Mouse (Mus musculus): ENCODE measurements around the gene Tcaim.

DNA sequence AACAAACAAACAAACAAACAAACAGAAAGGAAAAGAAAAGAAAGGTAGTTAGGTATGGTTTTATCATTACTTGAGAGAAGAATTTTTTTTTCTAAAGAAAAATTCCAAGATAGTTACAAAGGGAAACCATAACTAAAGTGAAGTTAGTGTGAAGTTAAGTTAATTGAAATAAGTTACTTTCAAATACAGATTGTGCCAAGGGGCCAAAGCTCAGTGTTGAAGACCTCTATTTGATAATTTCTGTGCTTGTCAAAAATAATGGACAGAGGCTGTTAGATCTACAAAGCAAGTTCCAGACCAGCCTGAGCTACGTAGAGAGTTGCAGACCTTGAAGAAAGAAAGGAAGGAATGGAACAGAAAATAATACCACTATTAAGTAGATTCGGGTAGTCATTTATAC lies 1.8 kb downstream of the Tcaim start:
- no peak for TF ChIP-seq POLR2A (IDR thresholded peaks at IDR 0.05; ENCODE audit: low read depth, low read length)
- no peak for TF ChIP-seq CTCF (IDR thresholded peaks at IDR 0.05; ENCODE audit: borderline replicate concordance, insufficient read depth, low read length)
